8 mouse cellular contexts compared by ENCODE assay signal in the genomic region with DNA sequence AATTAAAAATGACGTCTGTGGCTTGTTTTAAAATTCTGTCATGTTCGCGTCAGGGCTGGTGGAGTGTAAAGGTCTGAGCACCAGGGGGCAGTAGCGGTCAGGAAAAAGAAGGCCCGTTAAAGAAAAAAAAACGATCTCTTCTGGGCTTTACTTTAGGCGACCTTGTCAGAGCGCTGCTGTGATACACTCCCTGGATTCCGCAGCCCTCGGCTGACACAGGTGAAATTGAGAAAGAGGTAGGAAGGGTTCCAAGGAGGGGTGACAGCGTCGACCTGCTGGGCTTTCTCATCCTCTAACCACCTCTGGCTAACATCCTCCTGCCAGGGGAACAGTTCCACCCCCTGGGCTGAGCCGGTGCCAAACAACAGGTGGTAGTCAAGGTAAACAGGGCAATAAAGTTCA. TPM values are rescaled to one million over a fixed set of nuclear protein-coding genes. Genes with fewer than 3 reads are reported as not detected.
DNase-seq lines count a peak whose midpoint lies in the region; ATAC-seq and TF ChIP-seq lines count a peak whose summit lies in the region.

No protein-coding gene starts in this region.

- ATAC-seq in cerebellum, adult (ENCODE audit: insufficient number of reproducible peaks, low FRiP score, low TSS enrichment) = no peak
- peak; percentile 95 for ATAC-seq in megakaryocyte progenitor cell, adult 5-6 weeks (replicated peaks; ENCODE audit: poor library complexity)

- no peak overlapping the region for H3K27ac ChIP-seq in embryonic fibroblast, embryonic 13.5 days (ENCODE audit: insufficient read depth, low read length)

- no peak for TF ChIP-seq POLR2A in embryonic fibroblast, embryonic 13.5 days (IDR thresholded peaks at IDR 0.05; ENCODE audit: low read depth, low read length)

- DNase-seq in cerebellum, adult 18-20 months = peak; percentile 61 to 74
- peak; percentile 87 for DNase-seq in adipocyte (ENCODE audit: low spot score)
- peak; percentile 68 to 86 for DNase-seq in heart, postnatal 10 days
- peak; percentile 62 to 89 for DNase-seq in kidney, postnatal 36 days
- DNase-seq in spleen, adult 18-20 months = peak; percentile 31 to 73

- no peak overlapping the region for H3K4me3 ChIP-seq in embryonic fibroblast, embryonic 13.5 days (ENCODE audit: insufficient read depth, low read length)

- intact Hi-C loops in heart, postnatal 10 days (cut with DNase I) = loop anchor here (1.0 kb wide), 1 partner anchor 104 kb away; no protein-coding TSS in a partner anchor

- H3K4me1 ChIP-seq in embryonic fibroblast, embryonic 13.5 days (ENCODE audit: control insufficient read depth, insufficient read depth, low read length) = no peaks in the 10 kb centered on the region

- TF ChIP-seq CTCF in embryonic fibroblast, embryonic 13.5 days (IDR thresholded peaks at IDR 0.05; ENCODE audit: borderline replicate concordance, insufficient read depth, low read length) = peak; percentile 40; the same call in 1 of the 2 replicates

RNA-seq across cellular contexts. Expression of gene Ywhah, which starts 20.9 kb away (rescaled TPM):
- polyA plus RNA-seq in embryonic fibroblast, embryonic 13.5 days (2011; ENCODE audit: insufficient read length, low read depth, missing spikeins) = 306 and 356 TPM in 2 replicates
- total RNA-seq in heart, postnatal 10 days (2021) = 100 to 1,000 TPM; 151 to 160 TPM
- total RNA-seq in megakaryocyte progenitor cell, adult 5-6 weeks (2015) = 340 and 391 TPM in 2 replicates
- total RNA-seq in megakaryocyte progenitor cell, adult 5-6 weeks (2017) = 138 and 149 TPM in 2 replicates
